Mouse (Mus musculus) left cerebral cortex, postnatal 25 days (tissue): ENCODE measurements around the gene Slc16a5. TPM values are rescaled to one million over a fixed set of nuclear protein-coding genes. Genes with fewer than 3 reads are reported as not detected.
"Not testable (repeated sequence)": the region's sequence is repeated elsewhere in the genome, so short reads cannot be mapped to it uniquely, and the experiment has no call there.

Source experiments
- DNase-seq, 2 experiments: peaks; one replicate each; pipeline ENCODE4 v3.0.0; 2022; ENCODE audit warnings: low spot score in 2 of 2, mixed read lengths in 1 of 2
- intact Hi-C: fragments of 180-260 bp; cut with DNase I; formaldehyde crosslinking; loops from one replicate; pipeline ENCODE4 v1.15.1; 2025
- total RNA-seq, 2 experiments: library from RNA; stranded (reverse); gene quantifications; 2 replicates each; pipeline ENCODE4 v1.2.3; 2021

Slc16a5 gene
- total RNA-seq, 2 experiments from 2014 or later = not detected

- intact Hi-C loops = no loop called here
- no peak for DNase-seq
Measured at GRCm38 (mm10) chr11:115446906-115447305, 15.4 kb upstream of the Slc16a5 start.

GRCm38 (mm10) chr11:115447321-115447885 lies 14.9 kb upstream of the Slc16a5 start:
- DNase-seq = no peak
- intact Hi-C loops = no loop called here

DNA sequence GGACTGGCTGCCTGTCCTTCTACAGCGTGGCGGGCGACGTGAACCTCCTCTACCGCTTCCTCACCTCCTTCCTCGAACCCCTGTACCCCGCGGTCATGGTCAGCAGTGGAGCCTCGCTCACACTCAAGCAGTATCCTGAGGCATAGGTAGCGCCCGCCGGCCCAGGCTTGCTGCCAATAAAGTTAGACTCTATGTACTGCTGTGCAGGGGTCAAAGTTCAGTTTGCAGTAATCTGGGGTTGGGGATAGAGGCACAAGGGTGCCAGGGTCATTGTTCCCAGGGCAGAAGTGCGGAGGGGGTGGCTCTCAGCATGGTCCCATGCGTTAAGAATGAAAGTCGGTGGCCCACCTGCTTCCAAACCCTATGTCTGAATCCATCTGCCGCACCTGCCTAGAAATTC lies 14.2 kb upstream of the Slc16a5 start:
- intact Hi-C loops = no loop called here
- no peak for DNase-seq

DNA sequence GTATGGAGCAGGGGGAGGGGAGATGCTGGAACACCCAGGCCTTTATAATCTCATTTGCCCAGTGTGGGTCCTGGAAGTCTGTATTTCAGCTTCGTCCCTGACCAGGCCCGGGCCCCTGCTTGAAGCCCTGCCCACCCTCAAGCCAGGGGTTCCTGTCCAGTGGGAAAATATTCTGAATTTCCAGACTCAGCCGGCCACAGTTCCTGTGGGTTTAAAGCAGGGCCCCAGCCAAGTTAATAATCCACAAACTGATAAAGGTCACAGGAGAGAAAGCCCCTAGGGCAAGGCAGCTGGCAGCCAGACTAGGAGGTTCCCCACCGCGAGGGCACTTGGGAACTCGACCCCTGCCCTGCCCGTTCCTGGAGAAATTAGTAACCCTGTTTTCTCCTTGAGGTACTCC lies 13.3 kb upstream of the Slc16a5 start:
- intact Hi-C loops = no loop called here

DNA sequence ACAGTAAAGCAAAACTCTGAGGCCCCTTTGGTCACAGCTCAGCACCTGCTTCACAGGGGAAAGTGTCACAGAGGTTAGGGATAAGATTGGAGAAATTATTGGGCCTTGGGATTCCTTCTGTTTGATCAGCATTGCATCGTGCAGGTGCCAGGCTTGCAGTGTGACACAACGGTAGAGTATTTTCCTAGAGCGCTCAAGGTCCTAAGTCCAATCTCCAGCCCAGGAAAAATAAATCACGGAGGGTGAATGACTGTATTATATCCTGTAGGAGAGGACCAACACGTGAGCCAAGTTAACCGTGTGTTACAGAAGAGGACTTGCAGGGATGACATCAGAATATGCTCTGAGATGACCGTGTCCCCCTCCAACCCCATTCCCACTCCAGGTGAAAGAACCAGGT lies 12.1 kb upstream of the Slc16a5 start:
- DNase-seq = no peak
- intact Hi-C loops = no loop called here

More for the DNA sequence above, 13.3 kb upstream of the Slc16a5 start:
- no peak for DNase-seq

- DNase-seq = no peak
- intact Hi-C loops = no loop called here
Measured at GRCm38 (mm10) chr11:115451781-115452241, 10.5 kb upstream of the Slc16a5 start.

DNA sequence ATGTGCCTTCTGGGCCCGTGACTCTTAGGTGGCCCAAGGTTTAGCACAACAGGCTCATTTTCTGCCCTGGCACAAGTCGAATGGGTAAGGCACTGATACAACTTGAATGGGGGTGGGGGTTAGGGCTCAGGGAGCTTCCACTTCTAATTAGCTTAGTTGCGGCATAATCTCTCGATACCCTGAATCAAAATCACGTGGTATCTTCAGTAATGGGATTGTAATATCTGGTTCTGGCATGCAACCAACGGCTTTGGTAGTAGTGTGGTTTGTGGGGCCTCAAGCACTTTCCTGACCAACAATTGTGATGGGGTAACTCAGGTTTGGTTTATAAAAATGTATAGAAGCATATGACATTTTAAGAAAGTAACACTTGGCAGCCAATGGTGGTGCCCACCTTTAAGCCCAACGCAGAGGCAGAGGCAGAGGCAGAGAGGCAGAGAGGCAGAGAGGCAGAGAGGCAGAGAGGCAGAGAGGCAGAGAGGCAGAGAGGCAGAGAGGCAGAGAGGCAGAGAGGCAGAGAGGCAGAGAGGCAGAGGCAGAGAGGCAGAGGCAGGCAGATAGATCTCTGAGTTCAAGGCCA lies 9.9 kb upstream of the Slc16a5 start:
- intact Hi-C loops = no loop called here

GRCm38 (mm10) chr11:115453306-115453705 lies 9.0 kb upstream of the Slc16a5 start:
- DNase-seq = no peak
- intact Hi-C loops = no loop called here

More for the DNA sequence above, 9.9 kb upstream of the Slc16a5 start:
- no peak for DNase-seq

- DNase-seq, intact Hi-C loops: not testable (repeated sequence)
Measured at GRCm38 (mm10) chr11:115454822-115455221, 7.5 kb upstream of the Slc16a5 start.

- no peak for DNase-seq
- intact Hi-C loops = no loop called here
Measured at GRCm38 (mm10) chr11:115455619-115456018, 6.7 kb upstream of the Slc16a5 start.

DNA sequence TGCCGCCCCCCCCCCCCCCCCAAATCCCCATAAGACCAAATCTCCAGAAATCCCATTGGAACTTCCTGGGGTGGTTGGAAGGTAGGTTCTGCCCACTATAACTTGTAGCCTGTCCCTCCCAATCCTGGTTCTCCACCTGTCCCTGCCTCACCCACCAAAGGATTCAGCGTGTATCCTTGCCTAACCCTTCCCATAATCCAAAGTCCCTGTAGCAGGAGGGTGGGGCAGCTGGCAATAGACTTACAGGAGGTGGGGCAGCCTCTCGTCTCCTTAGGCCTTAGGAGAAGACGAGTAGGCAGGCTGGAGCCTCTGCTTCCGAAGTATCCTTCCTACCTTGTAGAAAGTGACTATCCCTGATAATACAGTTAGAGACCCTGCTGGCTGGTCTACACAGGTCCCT lies 6.1 kb upstream of the Slc16a5 start:
- DNase-seq = no peak
- intact Hi-C loops = no loop called here

DNA sequence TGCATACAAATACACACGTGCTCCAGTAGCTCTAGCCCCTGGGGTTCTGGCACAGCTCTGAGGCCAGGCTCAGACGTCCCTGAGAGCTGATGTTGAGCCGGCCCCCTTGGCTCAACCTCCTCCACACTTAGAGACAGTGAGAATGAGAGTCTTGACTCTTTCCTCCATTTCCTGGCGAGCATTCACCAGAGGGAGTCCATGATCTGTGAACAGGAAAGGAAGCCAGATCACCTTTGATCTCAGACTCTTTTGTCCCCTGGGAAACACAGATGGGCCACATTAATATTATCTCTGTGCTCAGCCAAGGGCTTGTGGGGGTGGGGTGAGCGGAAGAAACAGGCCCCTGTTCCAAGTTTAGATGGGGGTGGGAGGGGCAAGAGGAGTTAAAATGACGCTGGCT lies 4.9 kb upstream of the Slc16a5 start:
- no peak for DNase-seq
- intact Hi-C loops = no loop called here

GRCm38 (mm10) chr11:115460976-115461375 lies 1.3 kb upstream of the Slc16a5 start:
- intact Hi-C loops = no loop called here
- DNase-seq = no peak

DNA sequence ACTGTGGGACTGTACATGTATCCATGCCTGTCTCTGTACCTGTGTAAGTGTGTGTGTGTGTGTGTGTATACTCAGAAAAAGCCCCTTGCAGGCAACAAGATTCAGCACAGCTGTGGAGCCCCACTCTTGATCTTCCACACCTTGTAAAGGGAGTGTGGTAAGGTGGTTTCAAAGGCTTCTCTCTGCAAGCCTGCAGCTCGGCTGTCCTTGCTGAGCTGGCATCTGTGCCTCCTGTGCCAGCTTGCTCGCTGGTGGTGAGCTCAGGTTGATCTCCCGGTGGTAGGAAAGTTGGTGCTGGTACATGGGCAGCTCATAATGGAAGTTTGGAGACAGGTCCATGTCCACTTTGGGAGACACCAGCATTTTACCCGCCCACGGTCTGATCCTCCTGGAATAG lies 430 bp upstream of the Slc16a5 start:
- intact Hi-C loops = no loop called here
- DNase-seq = no peak

DNA sequence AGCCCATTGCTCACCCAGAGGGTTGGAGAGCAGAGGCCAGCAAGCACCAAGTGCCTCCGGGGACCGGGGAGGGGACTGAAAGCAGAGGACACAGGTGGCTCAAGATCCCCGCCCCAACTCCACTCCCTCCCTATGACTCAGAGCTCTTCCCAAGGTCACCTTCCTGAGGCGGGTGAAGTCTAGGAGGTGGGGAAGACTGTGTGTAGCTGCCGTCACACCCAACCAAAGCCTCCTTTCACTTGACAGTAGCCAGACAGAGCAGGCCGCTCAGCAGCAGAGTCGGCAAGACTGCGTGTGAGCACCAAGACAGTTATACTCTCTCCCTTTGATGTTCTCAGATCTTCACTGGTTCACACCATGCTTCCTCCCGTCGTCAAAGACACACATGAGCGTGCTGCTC lies 1.1 kb downstream of the Slc16a5 start:
- no peak for DNase-seq
- intact Hi-C loops = no loop called here

GRCm38 (mm10) chr11:115464851-115465250 lies 2.6 kb downstream of the Slc16a5 start:
- DNase-seq = no peak
- intact Hi-C loops = no loop called here

DNA sequence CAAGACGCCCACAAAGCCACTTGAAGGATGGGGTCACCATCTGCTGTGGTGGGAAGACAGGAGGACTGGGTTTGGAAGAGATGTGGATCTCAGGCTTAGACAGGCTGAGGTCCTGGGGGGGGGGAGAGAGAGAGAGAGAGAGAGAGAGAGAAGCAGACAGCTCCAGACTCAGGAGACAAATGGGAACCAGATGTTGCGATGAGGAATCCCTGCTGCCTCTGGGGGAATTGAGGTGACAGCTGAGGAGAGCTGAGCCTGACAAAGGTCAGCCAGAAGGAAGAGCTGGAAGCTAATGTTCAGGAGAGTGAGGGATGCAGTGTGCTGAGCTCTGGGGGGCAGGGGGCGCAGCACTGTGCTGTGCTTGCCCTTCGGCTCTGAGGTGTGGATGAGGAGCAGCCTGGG lies 4.9 kb downstream of the Slc16a5 start:
- intact Hi-C loops = no loop called here

DNA sequence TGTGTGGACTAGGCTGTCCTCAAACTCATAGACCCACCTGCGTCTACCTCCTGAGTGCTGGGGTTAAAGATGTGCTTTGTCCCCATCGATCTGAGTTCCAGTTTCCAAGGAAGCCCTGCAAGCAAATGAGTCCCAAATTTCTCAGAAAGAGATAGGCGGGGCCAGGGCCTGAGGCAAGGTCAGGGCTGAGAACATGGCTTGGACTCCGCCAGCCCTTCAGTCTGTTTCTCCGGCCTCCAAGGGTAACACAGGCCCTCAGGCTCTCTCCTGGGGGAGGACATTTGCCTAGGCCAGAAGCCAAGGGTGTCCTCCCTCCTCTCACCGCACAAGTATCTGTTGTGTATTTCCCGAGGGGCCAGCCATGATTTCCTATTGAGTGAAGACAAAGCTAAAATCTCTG lies 9.9 kb downstream of the Slc16a5 start:
- intact Hi-C loops = no loop called here

More for the DNA sequence above, 4.9 kb downstream of the Slc16a5 start:
- no peak for DNase-seq

GRCm38 (mm10) chr11:115473626-115474275 lies 11.5 kb downstream of the Slc16a5 start:
- DNase-seq = peak; percentile 98 to 99
- intact Hi-C loops = loop anchor here (1.0 kb wide), 1 partner anchor 45 kb away; no protein-coding TSS in a partner anchor

More for the DNA sequence above, 9.9 kb downstream of the Slc16a5 start:
- no peak for DNase-seq

DNA sequence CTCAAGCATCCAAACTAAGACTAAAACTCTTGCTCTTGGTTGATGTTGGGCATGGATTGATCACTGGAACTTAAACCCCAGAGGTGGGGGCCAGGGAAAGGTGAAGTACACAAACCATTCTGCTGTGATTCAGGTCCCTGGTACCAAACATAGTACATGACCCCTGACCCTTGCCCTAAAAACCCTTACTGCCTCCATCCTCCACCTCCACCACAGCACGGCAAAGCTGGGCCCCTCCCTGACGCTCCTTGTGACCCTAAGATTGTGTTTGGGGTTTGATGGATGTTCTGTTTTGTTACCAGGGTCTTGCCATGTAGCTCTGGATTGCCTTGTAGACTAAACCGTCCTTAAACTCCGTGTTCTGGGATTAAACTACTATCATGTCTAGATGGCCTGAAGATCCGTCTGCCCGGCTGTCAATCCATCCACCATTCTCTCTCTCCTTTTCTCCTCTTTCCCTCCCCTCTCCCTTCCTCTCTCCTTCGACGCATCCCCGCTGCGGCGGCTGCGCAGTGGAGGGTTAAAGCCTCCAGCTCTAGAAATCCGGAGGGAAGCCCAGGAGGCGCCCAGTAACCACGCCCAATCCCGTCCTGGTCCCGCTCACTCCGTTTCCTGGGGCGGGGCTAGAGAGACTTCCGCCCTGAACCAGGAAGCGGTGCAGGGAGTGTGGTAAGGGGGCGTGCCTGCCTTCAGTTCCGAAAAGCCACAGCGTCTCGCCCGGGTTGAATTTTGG lies 12.9 kb downstream of the Slc16a5 start, which contains the start of gene Armc7:
Armc7 (plus strand) TSS at position 643 of the 733 bp plus-strand sequence.
- intact Hi-C loops = loop anchor here (1.0 kb wide), 1 partner anchor 117 kb away; no protein-coding TSS in a partner anchor

More for the DNA sequence above, 12.9 kb downstream of the Slc16a5 start, which contains the start of gene Armc7:
- DNase-seq = peak; percentile 92 to 97
